Mouse (Mus musculus) lung, postnatal 0 days (tissue): ENCODE data around the gene Ptgir. TPM values are rescaled to one million over a fixed set of nuclear protein-coding genes. Genes with fewer than 3 reads are reported as not detected.

ENCODE experiments used
- ATAC-seq: fragments of 200-750 bp; cut with Nextera tagmentation; 2 replicates; pipeline ENCODE4 v1.8.0; 2017; ENCODE audit warnings: moderate library complexity
- DNase-seq: peaks from one replicate; pipeline ENCODE4 v3.0.0-alpha.2; 2016; ENCODE audit warnings: low spot score
- H3K27ac ChIP-seq: fragments of 300-500 bp; sonication (generic); 2 replicates; pipeline ENCODE4 v1.5.1; 2014; ENCODE audit warnings: antibody characterized with exemption, mild to moderate bottlenecking, low read length, mixed read lengths
- H3K27me3 ChIP-seq: fragments of 300-500 bp; sonication (generic); replicated peaks from 2 replicates; pipeline ENCODE4 v1.6.1; 2014; ENCODE audit warnings: low read length, mixed read lengths; ENCODE audit not compliant: insufficient read depth
- H3K36me3 ChIP-seq: fragments of 300-500 bp; sonication (generic); 2 replicates; pipeline ENCODE4 v1.6.1; 2014; ENCODE audit warnings: low read length, mixed read lengths; ENCODE audit not compliant: insufficient read depth
- H3K4me1 ChIP-seq: fragments of 300-500 bp; sonication (generic); 2 replicates; pipeline ENCODE4 v1.6.1; 2014; ENCODE audit warnings: antibody characterized with exemption, low read depth, low read length, mixed read lengths; ENCODE audit not compliant: insufficient read depth
- H3K4me2 ChIP-seq: fragments of 300-500 bp; sonication (generic); replicated peaks from 2 replicates; pipeline ENCODE4 v1.6.1; 2014; ENCODE audit warnings: low read depth, mild to moderate bottlenecking, low read length, moderate library complexity, mixed read lengths
- H3K4me3 ChIP-seq: fragments of 300-500 bp; sonication (generic); 2 replicates; pipeline ENCODE4 v1.5.1; 2014; ENCODE audit warnings: low read depth, low read length
- H3K9ac ChIP-seq: fragments of 300-500 bp; sonication (generic); replicated peaks from 2 replicates; pipeline ENCODE4 v1.6.1; 2014; ENCODE audit warnings: low read depth, mild to moderate bottlenecking
- H3K9me3 ChIP-seq: fragments of 300-500 bp; sonication (generic); 2 replicates; pipeline ENCODE4 v1.6.1; 2016; ENCODE audit warnings: low read length, mixed read lengths
- CTCF ChIP-seq: IDR thresholded peaks from 2 replicates; pipeline ENCODE4 v1.5.1; 2016; ENCODE audit warnings: antibody characterized with exemption, mild to moderate bottlenecking
- EP300 ChIP-seq: IDR thresholded peaks from 2 replicates; pipeline ENCODE4 v1.6.1; 2016; ENCODE audit warnings: antibody characterized with exemption, mild to moderate bottlenecking, control low read depth
- WGBS: fragments of 180-500 bp; shearing (Covaris S2); extraction: QIAGEN DNeasy Blood & Tissue Kit; methylation state at CpG from one replicate; pipeline ENCODE4 v1.1.7; 2014; 5-methylcytosine and 5-hydroxymethylcytosine counted together
- polyA plus RNA-seq: library from polyadenylated mRNA; unstranded; fragments of >200 nt; fragmentation: Nextera tagmentation; extraction: Ambion mirVana; gene quantifications from 2 replicates; pipeline ENCODE4 v1.2.1, GENCODE M21; 2015

The Ptgir gene
- polyA plus RNA-seq, 1 experiment from 2014 or later, result 2.0 TPM

DNA sequence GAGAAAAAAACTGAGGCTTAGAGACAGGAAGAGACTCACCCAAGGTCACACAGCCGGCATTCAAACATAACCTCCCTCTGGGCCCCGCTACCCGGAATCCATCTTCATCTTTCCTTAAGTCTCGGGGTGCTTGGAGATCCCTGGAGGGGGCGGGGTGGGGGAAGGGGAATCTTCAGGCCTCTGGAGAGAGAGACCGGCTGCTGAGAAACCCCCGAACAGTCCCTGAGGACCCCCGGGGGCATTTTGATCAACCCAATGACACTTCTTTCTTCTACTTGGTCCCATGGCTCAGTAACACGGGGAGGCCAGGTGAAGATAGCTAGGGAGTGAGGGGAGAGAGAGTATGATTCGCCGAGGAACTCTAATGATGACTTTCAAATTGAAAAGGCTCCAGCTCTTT lies 30.3 kb upstream of the Ptgir start:
- WGBS, result 15% methylated on average over 11 of the region's 11 CpGs
- no peak for ATAC-seq
- TF ChIP-seq CTCF (no peak), EP300 (no peak)

GRCm38 (mm10) chr7:16876608-16877007 lies 29.7 kb upstream of the Ptgir start:
- Histone ChIP-seq H3K4me2 (peak overlapping the region; percentile 90; the same call in 1 of the 2 replicates), H3K9ac (no peak overlapping the region), H3K27ac (peak overlapping the region; percentile 29; the same call in 1 of the 2 replicates), H3K4me1 (no peaks in the 10 kb centered on the region), H3K27me3 (0 out of 2 replicates have a peak, but pooled peaks cover 6% of the 10 kb centered on the region), H3K4me3 (peak overlapping the region; percentile 61), H3K9me3 (no peaks in the 10 kb centered on the region), H3K36me3 (no peaks in the 10 kb centered on the region)
- no peak for DNase-seq
- ATAC-seq, result no peak
- TF ChIP-seq EP300, result no peak
- no peak for TF ChIP-seq CTCF
- WGBS, result 16% methylated on average over 12 of the region's 13 CpGs

More for the DNA sequence above, 30.3 kb upstream of the Ptgir start:
- no peaks in the 10 kb centered on the region for H3K9me3 ChIP-seq
- H3K9ac ChIP-seq, result peak overlapping the region; percentile 34; the same call in 1 of the 2 replicates
- 0 out of 2 replicates have a peak overlapping the region, but pooled peaks have one; percentile 66 for H3K27ac ChIP-seq
- H3K4me2 ChIP-seq, result peak overlapping the region; percentile 90
- no peak for DNase-seq
- H3K27me3 ChIP-seq, result 0 out of 2 replicates have a peak, but pooled peaks cover 6% of the 10 kb centered on the region
- no peaks in the 10 kb centered on the region for H3K4me1 ChIP-seq
- H3K4me3 ChIP-seq, result peak overlapping the region; percentile 61
- no peaks in the 10 kb centered on the region for H3K36me3 ChIP-seq

GRCm38 (mm10) chr7:16877717-16878116 lies 28.6 kb upstream of the Ptgir start:
- Histone ChIP-seq H3K4me1 (no peaks in the 10 kb centered on the region), H3K9me3 (no peaks in the 10 kb centered on the region), H3K9ac (no peak overlapping the region), H3K4me2 (no peak overlapping the region), H3K27ac (no peak overlapping the region), H3K36me3 (no peaks in the 10 kb centered on the region), H3K4me3 (no peak overlapping the region), H3K27me3 (0 out of 2 replicates have a peak, but pooled peaks cover 6% of the 10 kb centered on the region)
- DNase-seq (peak; percentile 42), ATAC-seq (no peak)
- TF ChIP-seq CTCF (no peak), EP300 (no peak)
- WGBS, result 55% methylated on average over 3 of the region's 3 CpGs

GRCm38 (mm10) chr7:16879796-16880547 lies 26.3 kb upstream of the Ptgir start:
- Histone ChIP-seq H3K4me2 (no peak overlapping the region), H3K27me3 (peaks cover 6% of the 10 kb centered on the region; the same call in 1 of the 2 replicates), H3K36me3 (no peaks in the 10 kb centered on the region), H3K4me3 (no peak overlapping the region), H3K4me1 (no peaks in the 10 kb centered on the region), H3K27ac (no peak overlapping the region; the same call in 1 of the 2 replicates), H3K9me3 (no peaks in the 10 kb centered on the region), H3K9ac (no peak overlapping the region)
- DNase-seq (peak; percentile 42), ATAC-seq (peak; percentile 34; the same call in 1 of the 2 replicates)
- TF ChIP-seq CTCF (no peak), EP300 (no peak)
- 35% methylated on average over 8 of the region's 9 CpGs for WGBS

GRCm38 (mm10) chr7:16880615-16881014 lies 25.7 kb upstream of the Ptgir start:
- no peak overlapping the region for H3K27ac ChIP-seq
- H3K9me3 ChIP-seq, result no peaks in the 10 kb centered on the region
- H3K9ac ChIP-seq, result no peak overlapping the region
- ATAC-seq (no peak), DNase-seq (no peak)
- no peaks in the 10 kb centered on the region for H3K4me1 ChIP-seq
- 35% methylated on average over 5 of the region's 5 CpGs for WGBS
- no peak overlapping the region for H3K4me3 ChIP-seq
- H3K27me3 ChIP-seq, result peaks cover 8% of the 10 kb centered on the region
- TF ChIP-seq EP300 (no peak), CTCF (no peak)
- no peak overlapping the region for H3K4me2 ChIP-seq
- H3K36me3 ChIP-seq, result no peaks in the 10 kb centered on the region

DNA sequence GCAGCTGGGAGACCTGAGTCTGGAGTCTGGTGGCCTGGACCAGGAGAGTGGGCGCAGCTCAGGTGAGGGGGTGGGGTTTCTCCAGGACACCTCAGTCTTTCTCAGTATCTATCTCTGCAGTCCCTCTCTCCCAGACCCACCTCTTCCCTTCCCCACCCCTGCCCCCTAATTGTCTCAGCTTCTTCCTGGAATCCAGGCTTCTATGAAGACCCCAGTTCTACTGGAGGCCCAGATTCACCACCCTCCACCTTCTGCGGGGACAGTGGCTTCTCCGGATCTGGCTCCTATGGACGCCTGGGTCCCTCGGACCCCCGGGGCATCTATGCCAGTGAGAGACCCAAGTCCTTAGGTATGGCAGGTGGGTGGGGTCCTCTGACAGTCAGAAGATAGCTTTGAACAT lies 23.1 kb upstream of the Ptgir start:
- ATAC-seq, result no peak
- Histone ChIP-seq H3K9me3 (no peaks in the 10 kb centered on the region), H3K9ac (no peak overlapping the region), H3K27ac (no peak overlapping the region), H3K27me3 (peaks cover 10% of the 10 kb centered on the region), H3K4me2 (no peak overlapping the region), H3K4me3 (no peak overlapping the region), H3K36me3 (no peaks in the 10 kb centered on the region), H3K4me1 (no peaks in the 10 kb centered on the region)
- 87% methylated on average over 6 of the region's 6 CpGs for WGBS
- no peak for DNase-seq
- TF ChIP-seq CTCF, result no peak
